Mouse (Mus musculus): ENCODE measurements around the gene Trim10.
"Not testable (repeated sequence)": the region's sequence is repeated elsewhere in the genome, so short reads cannot be mapped to it uniquely, and the experiment has no call there.

The Trim10 gene

DNA sequence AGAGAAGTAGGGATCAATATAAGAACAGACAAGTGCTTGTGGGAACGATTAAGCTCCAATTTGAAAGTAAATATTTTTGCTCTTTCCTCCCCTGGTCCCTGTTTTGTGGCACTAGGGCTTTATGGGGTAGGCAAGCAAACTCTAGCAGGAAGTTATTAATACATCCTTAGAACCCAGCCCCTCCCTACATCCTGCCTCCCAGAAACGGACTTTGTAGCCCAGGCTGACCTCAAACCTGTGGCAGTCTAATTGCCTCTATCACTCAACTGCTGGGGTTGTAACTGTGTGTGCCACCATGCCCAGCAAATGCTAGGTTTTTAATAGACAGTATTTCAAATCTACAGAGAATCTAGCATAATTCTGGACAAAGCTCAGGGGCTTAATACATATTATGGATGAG, 7.7 kb upstream of the Trim10 start:
- DNase-seq (ENCODE audit: low spot score), result no peak

DNA sequence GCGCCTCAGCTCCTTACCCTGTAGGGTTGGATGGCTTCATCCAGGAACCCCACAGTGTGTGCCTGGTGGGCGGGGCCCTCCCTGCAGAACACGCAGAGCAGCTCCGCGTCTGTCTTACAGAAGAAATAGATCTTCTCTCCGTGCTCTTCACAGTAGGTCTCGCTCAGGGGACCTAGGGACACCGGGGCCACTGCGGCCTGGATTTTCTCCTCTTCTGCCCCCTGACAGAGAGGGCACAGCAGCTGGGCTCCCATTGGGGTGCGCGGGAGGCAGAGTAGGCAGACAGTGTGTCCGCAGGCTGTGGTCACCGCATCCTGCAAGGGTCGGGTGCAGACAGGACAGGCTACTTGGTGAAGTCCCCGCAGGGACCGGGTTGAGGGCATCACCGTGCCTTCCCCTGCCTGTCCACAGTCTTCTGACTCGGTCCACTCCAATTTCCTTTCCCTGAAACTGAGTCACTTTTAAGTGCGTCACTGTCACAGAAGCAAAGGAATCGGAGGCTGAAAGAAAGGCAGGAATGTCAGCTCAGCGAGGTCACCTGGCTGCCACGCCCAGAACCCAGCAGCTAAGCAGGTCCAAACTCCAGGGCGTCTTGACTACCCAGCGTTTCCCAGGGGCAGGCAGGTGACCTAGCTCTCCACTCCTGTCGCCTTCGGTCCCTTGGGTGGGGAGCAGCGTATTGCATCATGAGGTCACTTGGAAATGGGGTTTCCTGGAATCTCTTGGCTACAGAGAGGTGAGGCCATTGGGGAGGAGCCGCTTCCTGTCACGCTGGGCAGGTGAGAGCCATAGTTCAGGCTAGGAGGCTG, 2.5 kb upstream of the Trim10 start, which contains the start of gene Trim15:
TSS of gene Trim15 (minus strand) at position 492 of the 809 bp plus-strand sequence.
- DNase-seq (ENCODE audit: low spot score), result no peak

DNA sequence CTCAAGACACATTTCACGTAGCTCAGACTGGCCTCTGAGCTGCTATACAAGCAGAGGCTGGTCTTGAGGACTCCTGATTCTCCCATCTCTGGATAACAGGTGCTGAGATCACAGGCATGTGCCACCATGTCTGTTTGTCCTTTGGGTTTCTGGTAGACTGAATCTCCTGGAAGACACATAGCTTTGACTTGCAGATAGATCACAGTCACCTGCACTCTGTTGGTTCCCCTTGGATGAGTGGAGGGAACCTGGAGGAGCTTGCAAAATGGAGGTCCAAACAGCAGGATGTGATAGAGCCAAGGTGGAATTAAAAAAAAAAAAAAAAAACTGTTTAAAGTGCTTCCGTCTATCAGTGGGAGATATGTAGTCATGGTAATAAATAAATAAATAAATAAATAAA, 538 bp upstream of the Trim10 start:
- DNase-seq (ENCODE audit: low spot score), result no peak

DNA sequence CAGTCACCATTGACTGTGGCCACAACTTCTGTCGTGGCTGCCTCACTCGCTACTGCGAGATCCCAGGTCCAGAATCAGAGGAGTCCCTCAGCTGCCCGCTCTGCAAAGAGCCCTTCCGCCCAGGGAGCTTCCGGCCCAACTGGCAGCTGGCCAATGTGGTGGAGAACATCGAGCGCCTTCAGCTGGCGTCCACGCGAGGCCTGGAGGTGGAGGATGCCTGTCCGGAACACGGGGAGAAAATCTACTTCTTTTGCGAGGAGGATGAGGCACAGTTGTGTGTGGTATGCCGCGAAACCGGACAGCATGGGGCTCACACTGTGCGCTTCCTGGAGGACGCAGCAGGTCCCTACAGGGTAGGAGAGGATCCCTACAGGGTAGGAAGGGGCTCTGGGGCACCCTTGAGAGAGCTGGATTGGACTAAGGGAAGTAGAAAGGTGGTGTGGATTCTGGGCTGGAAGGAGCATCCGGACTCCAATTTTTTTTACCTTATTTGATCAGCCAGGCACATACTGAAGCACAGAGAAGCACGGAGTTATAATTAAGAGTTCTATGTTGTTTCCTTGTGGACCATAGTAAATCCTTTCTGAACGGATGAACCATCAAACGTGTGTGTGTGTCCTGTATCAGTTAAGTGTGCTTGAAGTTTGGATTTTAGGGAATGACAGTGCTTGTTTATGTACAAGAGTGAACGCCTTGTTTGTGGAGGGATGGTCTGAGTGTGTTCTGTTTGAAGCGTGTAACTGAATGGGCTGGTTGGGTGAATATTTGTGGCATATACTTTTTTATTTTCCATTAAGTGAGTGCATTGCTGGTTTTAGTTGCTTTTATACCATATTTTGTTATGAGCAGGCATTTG, 809 bp downstream of the Trim10 start:
- DNase-seq (ENCODE audit: low spot score), result no peak

DNA sequence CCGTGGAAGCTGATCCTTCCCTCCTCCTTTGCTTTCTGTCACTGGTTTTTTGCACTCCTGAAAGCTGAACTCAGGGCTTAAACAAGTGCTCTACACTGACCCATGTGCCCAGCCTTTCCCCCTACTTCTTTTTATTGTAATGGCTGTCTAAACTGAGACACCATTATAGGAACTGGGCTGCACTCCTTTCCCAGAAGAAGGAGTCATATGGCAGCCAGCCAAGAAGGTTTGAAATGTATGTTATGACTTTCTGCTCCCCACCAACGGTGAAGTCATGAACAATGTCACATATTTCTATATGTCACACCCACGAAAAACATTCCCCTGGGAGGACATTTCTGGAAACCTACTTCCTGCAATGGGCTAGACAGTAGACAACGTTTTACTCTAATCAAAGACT, 5.3 kb downstream of the Trim10 start:
- DNase-seq (ENCODE audit: low spot score), result no peak

DNA sequence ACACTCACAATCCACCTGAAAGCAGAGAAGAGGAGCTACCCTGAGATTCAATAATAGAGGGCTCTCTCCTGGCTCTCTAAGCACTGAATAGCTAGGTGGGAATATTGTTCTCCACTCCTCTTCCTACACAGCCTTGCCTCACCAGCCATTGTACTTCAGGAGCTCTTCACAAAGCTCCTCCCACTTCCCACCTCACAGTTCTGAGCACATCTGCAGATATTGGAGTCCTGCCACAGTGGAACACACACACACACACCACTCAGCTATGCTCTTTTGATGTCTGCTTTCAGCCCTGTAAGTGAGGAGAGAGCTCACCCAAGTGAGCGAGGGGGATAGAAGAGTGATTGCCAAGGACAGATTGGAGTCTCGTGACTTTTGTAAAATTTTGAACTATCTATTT, 14.0 kb downstream of the Trim10 start:
- no peak for DNase-seq (ENCODE audit: low spot score)

DNA sequence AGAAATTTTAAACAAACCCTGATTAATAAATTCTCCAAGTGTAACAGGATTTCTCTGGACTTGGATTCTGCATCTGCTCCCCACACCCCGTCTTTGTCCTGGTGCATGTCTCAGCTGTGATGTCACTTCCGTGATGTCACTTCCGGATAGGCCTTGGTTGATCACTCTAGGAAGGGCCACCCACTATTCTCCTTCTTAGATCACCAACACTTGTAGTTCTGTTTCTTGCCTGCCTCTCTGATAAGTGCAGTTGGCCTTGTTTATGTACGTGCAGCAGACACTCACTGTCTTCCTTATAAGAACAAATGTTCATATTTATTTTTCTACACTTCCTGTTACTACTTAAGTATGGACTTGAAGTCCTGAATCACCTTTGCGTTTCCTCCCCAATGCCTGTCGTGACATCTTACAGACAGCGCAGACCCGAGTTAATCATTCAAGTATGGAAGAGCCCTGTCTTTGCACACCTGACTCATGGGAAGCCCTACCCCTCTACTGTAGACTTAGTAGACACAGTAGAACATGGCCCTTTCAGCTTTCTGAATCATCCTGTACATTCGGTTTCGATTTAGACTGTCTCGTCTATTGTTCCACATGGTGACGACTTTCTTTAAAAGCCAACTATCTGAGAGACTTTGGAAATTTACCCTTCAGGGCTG, 15.9 kb downstream of the Trim10 start:
- no peak for DNase-seq (ENCODE audit: low spot score)

DNA sequence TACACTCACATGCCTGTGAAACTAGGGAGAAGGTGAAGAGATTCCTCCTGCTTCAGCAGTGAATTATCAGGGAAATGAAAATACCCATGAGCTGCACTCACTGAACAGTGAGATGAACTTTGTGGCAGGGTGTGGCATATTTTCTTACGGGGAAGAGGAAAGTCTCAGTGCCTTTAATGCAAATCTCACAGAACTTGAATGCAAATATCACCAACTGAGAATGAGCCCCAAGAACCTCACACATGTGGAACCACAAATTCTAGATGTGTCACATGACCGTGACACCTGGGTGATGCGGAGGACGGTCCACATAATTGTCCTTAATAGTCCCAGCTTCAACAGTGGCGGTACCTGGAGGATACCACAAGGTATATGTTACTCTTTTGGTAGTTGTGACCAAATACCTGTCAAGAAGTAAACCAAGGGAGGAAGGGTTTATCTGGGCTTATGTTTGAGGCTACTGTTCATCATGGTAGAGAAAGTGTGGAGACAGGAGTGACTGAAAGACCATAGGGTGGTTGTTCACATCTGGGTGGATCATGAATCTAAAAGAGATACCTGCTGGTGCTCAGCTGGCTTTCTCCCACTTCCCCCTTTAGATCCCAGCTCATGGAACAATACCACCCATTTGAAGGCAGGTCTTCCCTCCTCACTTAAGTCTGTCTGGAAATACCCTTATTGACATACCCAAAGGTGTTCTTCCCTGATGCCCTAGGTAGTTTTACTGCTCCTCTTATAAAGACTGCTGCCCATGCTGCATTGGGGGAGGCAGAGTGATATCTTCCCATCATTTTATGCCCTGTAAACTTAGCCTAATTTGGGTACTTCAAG, 20.9 kb downstream of the Trim10 start, which contains the start of gene Trim40:
TSS of gene Trim40 (minus strand) at position 51 of the 831 bp plus-strand sequence.
- DNase-seq (ENCODE audit: low spot score), result no peak

DNA sequence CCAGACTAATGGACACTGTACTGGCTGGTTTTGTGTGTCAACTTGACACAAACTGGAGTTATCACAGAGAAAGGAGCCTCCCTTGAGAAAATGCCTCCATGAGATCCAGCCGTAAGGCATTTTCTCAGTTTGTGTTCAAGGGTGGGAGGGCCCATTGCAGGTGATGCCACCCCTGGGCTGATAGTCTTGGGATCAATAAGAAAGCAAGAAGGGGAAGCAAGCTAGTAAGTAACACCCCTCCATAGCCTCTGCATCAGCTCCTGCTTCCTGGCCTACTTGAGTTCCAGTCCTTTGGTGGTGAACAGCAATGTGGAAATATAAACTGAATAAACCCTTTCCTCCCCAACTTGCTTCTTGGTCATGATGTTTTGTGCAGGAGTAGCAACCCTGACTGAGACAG, 22.1 kb downstream of the Trim10 start:
- DNase-seq (ENCODE audit: low spot score), result not testable (repeated sequence)

DNA sequence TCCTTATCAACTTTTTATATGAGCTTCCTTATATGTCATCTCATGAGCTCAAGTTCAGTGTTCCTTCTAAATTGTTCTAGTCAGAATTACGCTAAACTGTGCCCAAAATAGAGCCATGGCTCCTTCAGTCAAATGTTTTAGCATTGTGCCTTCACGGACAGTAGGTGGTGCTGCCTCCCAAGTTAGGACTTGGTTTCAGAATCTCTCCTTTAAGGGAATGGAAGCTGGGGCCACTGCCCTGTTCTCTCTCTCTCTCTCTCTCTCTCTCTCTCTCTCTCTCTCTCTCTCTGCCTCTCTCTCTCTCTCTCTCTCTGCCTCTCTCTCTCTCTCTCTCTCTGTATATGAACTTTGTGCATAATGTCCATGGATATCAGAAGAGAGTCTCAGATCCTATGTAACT, 23.0 kb downstream of the Trim10 start:
- DNase-seq (ENCODE audit: low spot score), result no peak

DNA sequence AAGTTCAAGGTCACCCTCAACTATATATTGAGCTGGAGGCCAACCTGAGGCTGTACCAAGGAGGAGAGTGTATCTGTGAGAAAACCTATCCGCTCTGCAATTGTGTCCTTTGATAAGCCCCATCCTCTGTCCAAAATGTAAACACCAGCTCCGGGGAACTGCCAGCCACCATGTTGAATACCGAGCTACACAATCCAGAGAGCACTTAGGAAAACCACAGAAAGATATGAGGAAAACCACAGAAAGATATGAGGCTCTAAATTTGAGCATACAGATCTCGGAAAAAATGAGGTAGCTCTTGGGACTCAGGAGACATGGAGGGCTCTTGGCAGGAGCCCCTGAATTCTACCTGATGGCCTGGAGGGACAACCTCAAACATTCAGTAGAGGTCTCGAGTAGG, 24.0 kb downstream of the Trim10 start:
- no peak for DNase-seq (ENCODE audit: low spot score)

DNA sequence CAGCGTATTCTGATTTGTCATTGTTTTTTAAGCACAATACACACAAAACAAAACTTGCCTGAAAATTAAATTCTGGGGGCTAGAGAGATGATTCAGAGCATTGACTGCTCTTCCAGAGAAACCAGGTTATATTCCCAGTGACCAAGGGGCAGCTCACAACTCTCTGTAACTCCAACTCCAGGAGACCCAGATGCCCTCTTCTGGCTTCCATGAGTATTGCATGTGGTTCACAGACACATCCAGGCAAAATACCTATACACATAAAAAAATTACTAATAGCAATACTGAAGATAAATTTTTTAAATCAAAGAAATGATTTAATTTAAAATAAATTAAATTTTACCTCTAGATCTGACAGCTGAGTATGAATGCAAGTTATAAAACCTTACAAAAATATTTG, 27.2 kb downstream of the Trim10 start:
- DNase-seq (ENCODE audit: low spot score), result no peak

DNA sequence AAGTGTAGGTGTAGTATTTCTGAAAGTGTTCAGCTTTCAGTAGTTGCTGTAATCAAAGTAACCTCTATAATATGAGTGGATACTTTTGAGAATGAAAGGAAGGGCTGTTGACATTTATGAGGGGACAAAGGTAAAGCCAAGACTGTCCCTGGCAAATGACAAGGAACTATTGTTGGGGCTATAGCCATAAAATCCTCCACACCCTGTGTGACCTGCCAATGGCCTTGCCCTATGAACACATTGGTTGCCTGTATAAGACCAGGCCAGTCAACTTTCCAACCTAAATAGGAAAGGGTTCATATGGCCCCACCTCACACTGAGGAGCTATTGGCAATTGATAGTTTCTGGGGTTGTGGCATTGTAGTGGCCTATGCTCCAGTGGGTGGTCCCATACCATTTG, 27.7 kb downstream of the Trim10 start:
- no peak for DNase-seq (ENCODE audit: low spot score)

DNA sequence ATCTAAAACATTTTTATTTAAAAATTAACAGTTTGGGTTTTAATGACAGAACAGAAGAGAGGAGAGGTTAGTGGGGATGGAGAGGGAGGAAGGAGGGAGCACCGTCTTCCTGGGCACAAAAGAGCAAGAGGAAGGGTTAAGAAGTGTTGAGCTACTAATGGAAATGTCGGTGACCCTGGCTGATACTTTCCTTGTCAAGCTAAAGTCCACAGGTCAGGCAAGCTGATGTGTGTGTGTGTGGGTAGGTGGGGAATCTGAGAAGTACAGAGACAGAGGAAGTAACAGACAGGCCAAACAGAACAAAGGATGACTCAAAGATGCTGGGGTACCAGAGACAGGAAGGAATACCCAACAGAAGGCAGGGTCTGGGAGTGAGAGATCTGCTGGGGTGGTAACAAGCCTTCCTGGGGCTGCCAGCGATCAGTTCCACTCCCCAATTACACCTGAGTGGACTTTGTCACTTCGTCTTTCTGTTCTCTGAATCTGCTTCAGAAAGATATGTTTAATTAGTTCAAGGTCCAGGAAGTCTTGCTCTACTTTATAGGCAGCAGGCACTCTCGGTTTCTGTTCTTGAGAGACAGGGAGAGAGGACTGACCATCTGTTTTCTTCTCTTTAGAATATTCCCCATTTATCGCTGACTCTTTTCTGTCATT, 28.3 kb downstream of the Trim10 start, which contains the start of gene Trim31:
TSS of gene Trim31 (plus strand) at position 567 of the 654 bp plus-strand sequence.
- no peak for DNase-seq (ENCODE audit: low spot score)

DNA sequence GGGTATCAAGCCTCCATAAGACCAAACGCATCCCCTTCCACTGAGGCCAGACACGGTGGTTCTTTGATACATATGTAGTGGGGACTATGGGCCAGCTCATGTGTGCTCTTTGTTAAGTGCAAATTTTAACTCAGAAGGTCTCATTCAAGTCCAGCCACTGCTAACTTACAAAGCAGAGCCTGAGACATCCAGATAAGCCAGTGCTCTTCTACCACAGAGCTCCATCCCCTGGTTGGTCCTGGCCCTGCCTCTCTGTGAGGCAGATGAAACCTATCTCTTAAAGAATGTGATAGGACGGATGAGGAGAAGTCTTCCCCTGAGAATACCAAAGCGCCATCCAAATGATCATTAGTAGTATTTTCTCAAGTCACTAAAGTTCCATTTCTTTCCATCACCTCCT, 30.0 kb downstream of the Trim10 start:
- DNase-seq (ENCODE audit: low spot score), result no peak

DNA sequence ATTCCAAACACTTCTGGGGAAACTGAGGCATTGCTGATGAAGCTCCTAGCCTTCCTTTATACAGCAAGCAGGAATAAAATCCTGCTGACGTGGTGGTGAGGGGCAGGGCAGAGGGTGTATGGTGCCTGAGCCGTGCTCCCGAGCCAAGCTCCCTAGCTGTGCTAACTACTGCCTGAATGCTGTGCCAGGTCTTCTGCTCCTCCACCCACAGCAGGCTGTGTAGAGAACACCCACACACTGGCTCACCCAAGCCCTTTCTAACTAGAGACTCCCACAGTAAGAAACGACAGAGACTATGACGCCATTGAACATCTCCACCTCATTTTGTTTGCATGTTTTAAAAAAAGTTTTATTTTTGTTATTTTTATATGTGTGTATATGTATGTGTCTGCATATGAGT, 30.6 kb downstream of the Trim10 start:
- no peak for DNase-seq (ENCODE audit: low spot score)

DNA sequence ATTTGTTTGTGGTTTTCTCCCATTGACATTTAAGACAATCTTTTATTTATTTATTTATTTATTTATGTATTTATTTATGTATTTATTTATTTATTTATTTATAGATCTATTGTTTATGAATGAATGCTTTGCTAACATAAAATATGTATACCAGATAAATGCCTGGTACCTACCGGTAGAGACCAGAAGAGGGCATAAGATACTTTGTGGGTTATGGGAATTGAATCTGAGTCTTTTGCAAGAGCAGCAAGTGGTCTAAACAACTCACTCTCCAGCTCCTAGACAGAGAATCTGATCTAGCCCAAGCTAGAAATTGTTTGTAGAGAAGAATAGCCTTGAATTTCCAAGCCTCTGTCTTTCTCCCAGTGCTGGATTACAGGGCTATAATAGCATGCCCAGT, 31.3 kb downstream of the Trim10 start:
- no peak for DNase-seq (ENCODE audit: low spot score)

DNA sequence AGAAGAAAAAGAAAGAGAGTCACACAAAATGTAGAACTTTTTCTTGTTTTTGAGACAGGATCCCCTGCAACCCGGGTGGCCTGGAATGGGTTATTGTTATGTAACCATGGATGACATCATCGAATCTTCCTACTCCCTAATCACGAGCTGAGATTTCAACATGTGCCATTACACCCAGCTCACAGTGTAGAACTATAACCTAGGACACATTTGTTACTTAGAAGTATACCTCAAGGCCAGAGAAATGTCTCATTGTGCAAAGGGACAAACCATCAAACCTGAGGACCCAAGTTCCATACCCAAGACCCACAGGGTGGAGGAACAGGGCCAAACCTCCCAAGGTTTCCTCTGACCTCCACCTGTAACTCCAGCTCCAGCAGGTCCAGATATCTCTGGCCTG, 34.3 kb downstream of the Trim10 start:
- no peak for DNase-seq (ENCODE audit: low spot score)

DNA sequence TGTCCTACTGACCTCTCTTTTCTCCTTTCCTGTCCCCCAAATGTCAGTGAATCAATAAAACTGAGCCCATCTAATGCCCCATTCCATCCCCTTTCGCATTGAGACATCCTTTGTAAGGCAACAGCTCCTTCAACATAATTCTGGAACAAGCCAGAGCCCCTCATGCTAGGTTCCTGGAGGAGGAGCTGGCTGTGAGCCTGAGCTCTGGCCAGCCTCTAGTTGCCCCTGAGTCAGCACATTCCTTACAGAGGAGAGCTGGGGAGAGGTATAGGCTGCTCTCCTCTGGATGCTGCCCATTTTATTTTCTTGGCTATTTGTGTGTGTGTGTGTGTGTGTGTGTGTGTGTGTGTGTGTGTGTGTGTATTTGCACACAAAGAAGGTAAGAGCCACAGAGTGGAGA, 38.9 kb downstream of the Trim10 start:
- no peak for DNase-seq (ENCODE audit: low spot score)

DNA sequence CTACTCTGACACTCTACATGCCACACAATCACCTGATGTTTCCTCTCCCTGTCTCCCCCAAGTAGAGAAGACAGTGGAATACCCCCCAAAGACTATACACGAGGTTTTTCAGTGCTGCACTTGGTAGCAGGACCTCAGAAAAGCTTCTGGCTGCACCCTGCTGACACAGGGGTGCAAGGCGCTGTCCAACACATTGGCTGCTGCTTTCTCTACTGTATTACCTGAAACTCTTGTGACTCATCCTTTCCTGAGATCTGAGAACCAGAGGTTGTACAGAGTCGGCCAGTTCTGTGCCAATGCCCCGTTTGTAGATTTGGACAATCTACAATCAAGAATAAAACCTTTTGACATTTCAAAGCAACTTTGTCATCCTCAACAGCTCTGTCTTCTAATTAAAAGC, 40.4 kb downstream of the Trim10 start:
- DNase-seq (ENCODE audit: low spot score), result no peak

DNA sequence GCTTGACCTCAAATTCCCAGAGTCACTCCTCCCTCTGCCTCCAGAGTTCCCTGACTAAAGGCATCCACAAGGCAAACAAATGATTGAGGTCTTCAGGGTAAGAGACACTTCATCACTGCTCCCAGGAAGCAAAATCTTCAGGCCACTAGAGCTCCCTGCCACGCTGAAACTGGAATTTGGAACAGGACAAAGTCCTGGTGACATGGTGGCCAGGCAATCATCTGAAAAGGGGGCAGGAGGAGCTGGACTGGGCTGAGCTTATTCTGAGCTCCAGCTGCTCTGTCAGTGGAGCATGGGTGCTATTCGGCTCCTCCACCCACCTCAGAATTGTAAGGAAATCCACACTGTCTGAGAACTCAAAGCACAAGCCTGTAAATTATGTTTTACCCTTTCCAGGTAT, 42.7 kb downstream of the Trim10 start:
- DNase-seq (ENCODE audit: low spot score), result no peak

Data from ovary, postnatal 10 days (tissue).